Mouse (Mus musculus): ENCODE results near the gene Abhd2. TPM values are rescaled to one million over a fixed set of nuclear protein-coding genes. Genes with fewer than 3 reads are reported as not detected.

Gene Abhd2
- total RNA-seq, 2 experiments from 2014 or later: 93.4 to 101 TPM

DNA sequence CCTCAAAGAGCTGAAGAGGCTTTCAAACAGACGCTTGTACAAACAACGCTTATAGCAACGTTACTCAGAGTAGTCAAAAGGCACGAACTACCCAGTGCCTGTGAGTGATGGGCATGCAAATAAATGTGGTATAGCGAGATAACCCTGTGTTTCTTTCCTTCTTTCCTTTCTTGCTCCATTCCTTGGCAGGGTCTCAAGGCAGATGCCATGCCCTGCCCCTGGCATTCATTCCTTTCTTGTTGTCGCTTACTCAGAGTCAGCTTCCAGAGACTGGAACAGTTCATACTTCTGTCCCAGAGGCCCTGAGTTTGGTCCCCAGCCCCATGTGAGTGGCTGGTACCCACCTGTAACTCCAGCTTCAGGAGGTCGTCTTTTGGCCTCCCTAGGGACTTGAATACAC, 44.6 kb downstream of the Abhd2 start:
- no peak for DNase-seq (ENCODE audit: low spot score in 2 of 2)

DNA sequence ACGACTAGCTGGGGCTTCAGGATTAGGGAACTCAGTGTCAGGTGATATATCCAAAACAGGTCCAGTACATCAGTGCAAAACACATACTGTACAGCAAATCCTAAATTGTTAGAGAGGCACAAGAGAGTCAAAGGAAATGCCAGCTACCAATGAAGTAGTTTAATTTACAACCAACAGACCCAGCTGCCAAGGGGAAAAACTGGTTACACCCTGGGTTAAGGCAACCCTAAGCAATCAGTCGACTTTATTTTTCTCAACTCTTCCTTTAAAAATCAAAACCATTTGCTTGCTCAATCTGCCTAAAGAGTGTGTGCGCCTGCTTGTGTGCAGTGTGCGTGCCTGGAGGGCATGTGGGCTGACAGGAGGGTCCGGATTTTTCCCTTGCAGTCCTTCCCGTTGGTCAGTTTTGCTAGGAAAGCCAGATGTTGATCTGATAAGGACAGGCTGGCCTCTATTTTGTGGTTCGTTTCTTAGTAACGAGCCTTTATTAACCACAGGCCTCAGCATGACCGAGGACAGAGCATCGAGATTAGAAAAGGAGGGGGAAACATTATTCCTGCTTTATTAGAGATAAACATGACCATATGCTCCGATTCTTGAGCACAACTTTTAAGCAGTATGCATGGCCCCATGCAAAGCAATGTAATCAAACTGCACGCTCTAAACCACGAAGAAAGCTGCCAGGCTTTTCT, 45.3 kb downstream of the Abhd2 start:
- no peak for DNase-seq (ENCODE audit: low spot score in 2 of 2)

DNA sequence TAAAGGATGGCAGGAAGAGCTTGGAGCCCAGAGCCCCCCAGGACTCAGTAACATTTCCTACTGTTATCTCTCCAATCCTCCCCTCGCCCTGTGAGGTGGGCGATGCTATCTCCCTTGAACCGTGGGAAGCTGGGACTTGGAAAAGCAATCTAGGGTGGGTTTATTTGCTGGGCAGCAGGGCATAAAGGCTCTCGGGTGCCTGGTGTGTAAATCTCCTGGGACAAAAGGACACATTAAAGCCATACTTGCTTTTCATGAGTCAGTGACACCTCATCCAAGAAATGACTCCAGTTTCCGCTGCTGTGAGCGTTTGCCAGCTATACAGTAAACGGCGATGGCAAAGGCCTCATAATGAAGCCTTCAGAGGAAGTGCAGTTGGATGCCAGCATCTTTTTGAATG, 50.9 kb downstream of the Abhd2 start:
- no peak for DNase-seq (ENCODE audit: low spot score in 2 of 2)

DNA sequence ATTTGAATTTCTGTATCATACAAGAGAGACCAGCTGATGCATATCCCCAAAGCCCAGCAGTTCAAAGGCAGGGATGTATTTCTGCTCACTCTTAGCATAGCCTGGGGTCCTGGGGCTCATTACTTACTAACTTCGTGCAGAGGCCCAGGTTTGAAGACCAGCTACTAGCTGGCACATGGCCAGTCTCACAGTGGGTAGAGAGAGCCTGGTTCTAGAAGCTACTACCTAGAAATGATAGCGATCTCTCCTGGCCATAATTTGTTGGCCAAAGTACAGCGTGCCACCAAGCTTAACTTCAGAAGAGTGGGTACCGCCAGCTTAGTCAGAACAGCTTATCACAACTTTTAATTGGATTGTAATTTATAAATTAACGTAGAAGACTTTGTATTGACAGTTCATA, 55.8 kb downstream of the Abhd2 start:
- DNase-seq (ENCODE audit: low spot score in 2 of 2): no peak

DNA sequence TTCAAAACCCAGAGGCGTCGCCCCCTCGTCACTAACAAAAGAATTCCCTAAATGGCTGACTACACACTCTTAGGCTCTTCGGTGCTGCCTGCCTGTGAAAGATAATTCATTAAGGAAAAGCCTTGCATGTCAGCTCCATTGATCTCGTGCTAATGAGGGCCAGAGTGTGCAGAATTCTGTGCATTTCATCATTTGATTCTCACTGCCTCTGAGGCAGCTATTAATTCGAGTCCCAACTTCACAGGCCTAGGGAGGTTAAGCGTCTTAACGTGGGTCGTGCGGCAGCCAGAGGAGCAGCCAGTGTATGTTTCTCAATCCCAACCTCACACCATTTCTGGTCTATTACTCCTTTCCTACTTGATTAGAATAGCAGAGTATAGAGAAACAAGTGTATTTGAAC, 58.2 kb downstream of the Abhd2 start:
- DNase-seq (ENCODE audit: low spot score in 2 of 2): no peak

DNA sequence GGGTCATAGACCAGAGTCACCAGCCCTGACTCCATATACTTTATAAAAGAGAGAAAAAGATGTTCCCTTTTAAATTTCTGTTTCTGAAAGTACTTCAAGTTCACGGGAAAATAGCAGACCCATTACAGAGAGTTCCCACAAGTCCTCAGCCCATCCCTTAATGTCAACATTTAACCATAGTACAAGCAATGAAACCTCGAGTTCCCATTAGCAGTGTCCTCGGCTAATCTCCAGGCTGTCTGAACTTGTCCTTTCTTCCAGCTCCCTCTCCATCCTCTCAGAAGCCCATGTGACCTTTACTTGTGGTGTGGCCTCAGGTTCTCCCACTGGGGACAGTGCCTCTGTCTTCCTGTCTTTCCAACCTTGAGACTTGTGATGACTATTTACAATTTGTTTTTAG, 60.4 kb downstream of the Abhd2 start:
- DNase-seq (ENCODE audit: low spot score in 2 of 2): no peak

DNA sequence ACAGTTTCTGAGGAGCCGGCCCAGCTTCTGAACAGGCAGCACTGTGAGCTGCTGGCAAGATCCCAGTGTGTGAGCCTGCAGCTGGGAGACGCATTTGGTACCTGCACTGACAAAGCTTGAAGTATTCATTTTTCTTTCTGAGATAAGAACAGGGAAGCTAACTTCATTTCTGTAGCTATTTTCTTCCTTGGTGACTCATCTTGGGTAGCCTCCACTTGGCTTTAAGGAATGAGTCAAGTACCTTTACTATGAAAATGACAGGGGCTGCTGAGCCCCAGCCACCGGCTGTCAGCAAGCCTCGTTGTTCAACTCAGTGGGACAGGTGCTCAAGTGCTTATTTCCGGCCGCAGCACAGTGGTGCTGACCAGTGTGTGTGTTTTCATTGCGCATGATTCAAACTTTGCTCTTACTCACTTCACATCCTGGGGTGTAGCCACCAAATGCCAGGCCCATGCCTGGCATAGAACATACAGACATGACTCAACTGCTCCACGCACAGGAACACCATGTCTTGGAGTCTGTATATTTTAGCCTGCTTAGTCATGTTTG, 63.4 kb downstream of the Abhd2 start:
- DNase-seq (ENCODE audit: low spot score in 2 of 2): no peak

DNA sequence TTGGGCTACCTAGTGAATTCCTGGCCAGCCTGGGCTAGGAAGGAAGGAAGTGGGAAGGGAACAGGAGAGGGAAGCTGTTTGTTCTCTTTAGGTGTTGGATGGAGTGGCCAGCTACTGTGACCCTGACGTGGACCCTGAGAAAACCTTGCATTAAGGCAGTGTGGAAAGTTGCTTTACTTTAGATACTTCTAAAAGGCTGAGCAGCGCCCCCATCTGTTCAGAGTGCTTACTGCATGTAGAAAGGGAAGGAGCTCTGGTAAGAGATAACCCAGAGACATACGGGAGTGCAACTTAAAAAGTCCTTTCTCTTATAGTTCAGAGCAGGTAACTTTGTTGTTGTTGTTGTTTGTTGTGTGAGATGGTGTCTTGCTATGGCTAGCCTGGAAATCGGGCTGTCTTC, 72.9 kb downstream of the Abhd2 start:
- peak; percentile 71 to 72 for DNase-seq (ENCODE audit: low spot score in 2 of 2)

DNA sequence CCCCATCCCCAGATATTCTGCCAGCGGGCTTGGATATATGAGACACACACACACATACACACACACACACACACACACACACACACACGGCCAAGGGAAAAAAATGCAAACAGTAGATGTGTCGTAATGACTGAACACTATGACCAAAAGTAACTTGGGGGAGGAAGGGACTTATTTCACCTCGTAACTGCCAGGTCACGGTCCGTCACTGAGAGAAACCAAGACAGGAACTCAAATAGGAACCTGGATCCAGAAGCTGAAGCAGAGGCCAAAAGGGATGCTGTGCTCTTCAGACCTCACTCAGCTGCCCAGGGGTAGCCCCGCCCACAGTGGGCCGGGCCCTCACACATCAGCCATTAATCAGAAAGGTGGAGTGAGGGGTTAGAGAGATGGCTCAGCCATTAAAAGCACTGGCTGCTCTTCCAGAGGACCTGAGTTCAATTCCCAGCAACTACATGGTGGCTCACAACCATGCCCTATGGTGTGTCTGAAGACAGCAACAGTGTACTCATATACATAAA, 73.6 kb downstream of the Abhd2 start:
- DNase-seq (ENCODE audit: low spot score in 2 of 2): no peak

DNA sequence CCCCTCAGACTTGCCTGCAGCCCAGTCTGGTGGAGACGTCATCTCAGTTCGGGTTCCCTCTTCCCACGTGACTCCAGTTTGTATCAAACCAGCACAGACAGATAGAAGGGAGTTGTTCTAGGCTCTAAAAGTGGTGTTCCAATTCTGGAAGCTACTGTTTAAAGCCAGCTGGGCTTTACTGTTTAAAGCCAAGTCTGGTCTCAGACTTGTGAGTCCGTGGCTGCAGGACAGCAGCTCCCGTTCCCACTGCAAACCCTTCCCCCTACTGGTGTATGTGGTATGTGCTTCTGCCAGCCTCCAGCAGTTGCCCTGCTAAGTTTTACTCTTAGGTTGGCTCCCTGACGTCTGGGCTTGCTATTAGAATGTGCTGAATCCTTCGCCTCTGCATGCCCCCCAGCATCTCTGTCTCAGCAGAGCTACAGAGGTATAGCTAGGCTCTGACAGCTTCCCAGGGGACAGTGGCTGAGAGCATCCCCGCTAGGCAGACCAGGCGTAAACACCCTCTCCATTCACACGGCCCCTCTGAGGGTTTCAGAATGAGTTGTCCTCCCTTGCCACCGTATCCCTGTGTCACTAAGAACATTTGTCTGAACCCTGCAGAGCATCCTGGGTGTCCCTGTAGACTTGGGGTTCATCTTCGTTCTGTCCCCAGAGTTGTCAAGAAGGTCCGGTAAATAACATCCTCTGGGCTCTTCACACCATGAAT, 74.3 kb downstream of the Abhd2 start:
- peak in 1 of 2 experiments; percentile 41 for DNase-seq (ENCODE audit: low spot score in 2 of 2)

DNA sequence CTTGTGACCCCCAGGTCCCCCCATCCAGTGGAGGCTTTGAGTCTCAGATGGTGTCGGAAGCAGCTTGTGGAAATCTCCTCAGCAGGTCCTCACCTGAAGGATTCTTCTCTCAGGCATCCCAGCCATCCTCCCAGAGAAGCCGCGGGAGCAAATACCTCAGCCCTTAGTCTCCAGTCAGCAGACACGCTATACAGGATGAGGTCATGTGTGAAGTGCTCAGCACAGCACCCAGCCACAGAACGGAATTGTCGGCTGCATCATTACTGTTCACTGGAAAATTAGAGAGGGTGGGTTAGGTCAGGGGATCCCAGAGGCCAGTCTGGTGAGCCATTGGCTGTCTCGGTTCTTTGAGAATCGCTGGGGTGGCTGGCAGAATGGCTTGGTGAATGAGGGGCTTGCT, 75.8 kb downstream of the Abhd2 start:
- no peak for DNase-seq (ENCODE audit: low spot score in 2 of 2)

DNA sequence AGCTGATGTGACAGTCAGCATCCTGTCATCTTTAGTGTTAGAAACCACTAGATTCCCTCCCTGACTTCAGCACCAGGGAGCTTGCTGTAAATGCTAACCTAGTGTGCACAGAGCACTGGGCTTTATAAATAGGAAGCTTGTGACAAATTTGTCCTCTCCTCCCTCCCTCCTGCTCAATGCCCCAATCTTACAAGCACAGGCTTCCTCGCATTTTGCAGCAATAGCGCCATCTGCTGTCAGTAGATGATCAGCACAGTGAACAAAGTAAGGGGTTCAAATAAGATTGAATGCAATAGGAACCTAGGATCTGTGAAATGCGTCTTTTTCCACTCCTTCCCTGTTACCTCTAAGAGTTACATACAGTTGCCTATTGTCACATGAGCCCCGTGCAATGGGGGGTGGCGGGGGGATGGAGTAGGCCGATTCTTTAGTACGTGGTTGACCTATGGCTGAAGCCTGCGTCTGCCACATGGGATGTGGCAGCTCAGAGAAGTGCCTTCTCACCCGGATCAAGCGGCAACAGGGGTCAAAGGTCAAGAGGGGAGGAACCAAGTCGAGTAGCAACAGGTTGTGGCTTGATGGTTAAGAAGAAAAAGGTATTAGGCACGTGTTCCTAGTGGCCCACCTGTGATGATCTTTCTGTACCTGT, 76.9 kb downstream of the Abhd2 start:
- DNase-seq (ENCODE audit: low spot score in 2 of 2): peak; percentile 85 to 86

DNA sequence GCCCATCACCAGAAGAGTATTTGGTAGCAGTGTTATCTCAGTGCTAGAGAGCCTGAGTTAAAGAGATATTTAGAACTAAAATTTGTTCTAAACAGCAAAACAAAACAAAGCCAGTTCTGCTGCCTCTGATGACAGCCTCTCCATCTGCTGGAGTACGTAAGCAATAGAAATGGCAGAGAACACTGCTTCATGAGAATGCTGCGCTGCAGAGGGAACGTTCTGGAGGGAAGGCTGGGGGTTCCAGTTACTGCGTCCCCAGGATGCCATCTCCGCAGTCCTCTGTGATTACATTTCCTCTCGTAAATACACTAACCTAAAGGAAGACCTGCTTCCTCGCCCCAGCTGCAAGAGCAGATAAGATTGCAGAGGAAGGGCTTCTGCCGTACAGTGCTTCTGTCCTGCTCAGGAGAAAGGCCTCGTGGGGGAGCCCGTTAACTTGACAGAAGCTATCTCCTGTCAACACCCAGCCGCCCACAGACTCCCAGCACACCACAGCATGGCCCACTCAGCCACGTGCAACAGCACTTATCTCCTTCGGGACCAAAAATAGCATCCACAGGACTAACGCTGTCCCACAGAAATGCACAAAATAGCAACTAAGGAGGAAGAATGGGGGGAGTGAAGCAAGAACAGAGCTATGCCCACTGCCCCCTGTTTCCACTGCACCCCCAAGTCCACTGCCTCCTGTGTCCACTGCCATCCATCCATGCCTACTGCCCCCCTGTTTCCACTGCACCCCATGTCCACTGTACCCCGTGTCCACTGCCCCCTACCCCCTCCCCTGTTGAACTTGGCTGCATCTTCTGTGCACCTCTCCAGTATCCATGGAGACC, 85.6 kb downstream of the Abhd2 start:
- peak; percentile 53 to 60 for DNase-seq (ENCODE audit: low spot score in 2 of 2)

DNA sequence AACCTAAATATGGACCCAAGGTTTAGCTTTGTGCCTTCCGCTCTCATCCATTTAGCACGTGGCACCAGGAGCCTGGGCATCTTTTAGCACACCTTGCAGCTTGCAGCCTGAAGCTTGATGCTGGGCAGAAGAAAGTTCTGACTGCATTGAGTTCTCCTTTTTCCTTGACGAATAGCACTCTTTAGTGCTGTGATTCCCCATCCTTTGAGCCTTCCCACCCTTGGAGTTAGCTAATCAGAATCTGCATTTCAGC, 86.1 kb downstream of the Abhd2 start:
- DNase-seq (ENCODE audit: low spot score in 2 of 2): no peak

DNA sequence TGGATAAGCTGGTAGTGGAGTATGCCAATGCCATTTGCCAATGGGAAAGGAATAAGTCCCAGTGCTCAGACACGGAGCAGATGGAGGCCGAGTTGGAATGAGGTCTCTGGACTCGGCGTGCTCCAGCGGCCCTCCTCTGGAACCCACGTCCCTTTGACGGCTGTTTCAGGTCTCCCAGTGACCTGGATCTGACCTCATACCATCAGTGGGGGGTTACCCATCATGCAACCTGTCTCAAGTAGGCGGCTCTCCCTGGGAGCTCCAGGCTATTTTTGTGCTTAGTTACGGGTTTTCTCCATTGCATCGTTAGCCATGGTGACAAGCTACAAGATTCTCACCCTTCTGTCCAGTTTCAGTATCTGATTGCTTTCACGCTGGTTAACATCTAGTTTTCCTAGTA, 87.1 kb downstream of the Abhd2 start:
- no peak for DNase-seq (ENCODE audit: low spot score in 2 of 2)

DNA sequence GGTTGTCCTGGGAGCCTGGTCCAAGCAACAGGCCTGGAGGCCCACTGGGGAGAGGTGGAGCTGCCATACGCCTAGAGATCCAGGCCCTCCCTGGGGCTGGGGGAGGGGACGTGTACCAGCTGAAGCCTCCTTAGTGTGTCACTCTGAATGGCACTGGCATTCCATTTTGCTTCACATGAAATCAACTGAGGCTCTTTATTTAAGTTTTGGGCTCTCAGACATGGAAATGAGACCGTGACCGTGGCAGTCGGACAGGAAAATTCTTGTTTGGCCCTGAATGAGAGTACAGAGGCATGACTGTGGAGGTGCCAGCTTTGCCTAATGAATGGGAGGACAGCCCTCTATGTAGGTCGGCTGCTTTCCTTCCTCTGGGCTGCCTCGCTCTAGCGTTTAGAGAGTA, 89.2 kb downstream of the Abhd2 start:
- peak; percentile 67 to 72 for DNase-seq (ENCODE audit: low spot score in 2 of 2)

DNA sequence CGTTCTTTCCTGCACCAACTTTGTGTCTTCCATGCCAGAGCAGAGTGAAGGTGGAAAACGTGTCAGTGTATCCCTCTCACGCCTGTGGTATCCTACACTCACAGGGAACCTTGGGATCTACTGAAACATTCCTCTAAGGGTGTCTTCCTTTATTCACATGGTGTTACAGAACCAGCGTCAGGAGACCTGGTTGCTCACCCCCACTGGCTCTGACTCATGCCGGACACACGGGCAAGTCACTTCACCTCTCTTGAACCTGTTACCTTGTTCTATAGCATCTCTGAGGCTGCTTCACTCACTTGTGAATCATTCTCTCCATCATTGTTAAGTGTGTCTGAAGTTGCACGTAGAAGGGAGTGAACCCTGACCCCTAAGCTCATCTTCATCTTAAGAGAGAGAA, 89.8 kb downstream of the Abhd2 start:
- DNase-seq (ENCODE audit: low spot score in 2 of 2): no peak

DNA sequence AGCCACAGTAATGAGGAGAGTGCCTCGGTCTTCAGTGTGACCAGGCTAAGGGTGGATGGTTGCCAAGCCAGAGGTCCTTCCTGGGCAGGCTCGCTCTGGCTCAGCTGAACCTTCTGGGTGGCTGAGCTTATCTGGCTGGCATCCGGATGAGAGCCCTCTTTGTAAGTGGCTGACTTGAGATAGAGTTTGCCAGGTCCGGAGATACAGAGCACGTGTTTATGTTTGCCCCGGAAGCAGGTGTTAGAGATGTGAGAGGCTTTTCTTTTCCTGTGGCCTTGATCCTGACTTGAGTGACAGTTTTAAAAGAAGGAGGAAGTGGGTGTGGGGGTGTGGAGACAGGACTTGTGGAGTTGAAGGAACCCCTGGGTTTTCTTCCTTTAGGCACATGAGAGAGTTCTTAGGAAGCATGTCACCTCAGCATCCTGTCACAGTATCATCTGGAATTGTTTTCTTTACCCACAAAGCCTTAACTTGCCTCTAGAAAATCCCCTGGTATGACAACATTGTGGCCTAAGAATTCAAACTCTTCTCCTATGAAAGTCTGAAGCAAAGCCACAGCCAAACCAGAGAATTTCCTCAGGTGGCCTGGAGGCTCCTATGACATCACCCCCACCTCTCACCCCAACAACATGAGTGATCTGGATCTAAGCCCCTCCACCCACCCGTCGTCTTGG, 90.5 kb downstream of the Abhd2 start:
- peak; percentile 63 to 73 for DNase-seq (ENCODE audit: low spot score in 2 of 2)

DNA sequence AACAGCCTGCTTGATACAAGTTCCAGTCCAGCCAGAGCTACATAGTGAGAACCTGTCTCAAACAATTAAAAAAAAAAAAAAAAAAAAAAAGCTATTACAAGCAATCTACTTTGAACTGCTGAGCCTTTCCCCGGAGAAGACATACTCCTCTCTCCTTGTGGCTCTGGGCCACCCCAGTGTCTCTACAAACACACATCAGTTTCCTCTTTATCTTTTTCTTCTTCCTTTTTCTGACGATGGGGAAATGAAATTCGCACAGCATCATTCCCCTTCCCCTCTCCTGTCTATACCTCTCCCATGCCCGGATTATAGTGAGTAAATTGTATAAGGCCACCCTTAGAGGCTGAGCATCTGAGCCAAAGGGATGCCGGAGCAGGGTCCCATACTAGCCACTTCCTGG, 95.7 kb downstream of the Abhd2 start:
- no peak for DNase-seq (ENCODE audit: low spot score in 2 of 2)

DNA sequence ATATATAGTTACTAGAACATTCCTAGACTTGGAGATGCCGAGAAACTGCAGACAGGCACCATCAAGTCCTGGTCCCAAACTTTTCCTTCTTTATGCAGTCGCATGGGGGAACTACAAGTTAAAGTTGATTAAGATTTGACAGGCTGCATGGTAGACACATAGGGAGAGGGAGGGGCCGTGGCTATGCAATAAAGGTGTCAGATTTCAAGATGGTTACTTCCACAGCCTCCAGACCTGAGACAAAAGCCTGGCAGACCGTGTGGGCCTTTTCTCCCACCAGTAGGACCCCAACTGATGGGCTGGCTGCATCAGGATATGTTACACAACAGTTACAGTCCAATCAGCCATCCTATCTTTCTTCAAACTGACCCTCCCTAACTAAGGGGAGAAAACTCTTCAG, 96.4 kb downstream of the Abhd2 start:
- DNase-seq (ENCODE audit: low spot score in 2 of 2): no peak

DNA sequence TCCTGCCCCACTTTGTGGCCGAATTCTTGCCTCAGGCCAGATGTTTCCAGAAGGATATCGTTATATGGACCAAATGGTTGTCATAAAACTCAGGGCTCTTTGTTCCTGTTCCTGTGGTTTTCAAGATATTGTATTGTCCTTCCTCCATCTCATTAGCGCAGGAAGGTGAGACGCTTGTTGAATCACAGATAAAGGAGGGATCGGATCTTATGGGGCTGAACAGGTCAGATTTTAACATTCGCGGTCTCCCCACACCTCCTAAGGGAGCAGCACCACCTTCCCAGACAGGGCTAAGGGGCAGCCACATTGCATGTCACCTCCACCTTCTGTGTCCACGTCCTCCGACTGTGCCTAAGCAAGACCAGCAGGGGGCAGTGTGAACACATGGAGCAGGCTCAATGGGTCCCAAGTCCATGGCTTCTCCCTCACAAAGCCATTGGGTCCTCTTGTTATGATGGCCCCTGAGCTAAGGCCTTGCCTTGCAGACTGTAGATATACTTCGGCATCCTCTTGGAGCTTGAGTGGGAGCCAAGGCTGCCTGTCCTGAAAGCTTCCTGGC, 98.4 kb downstream of the Abhd2 start:
- DNase-seq (ENCODE audit: low spot score in 2 of 2): peak; percentile 85 to 86
